Mouse (Mus musculus): ENCODE measurements around the gene E2f2. TPM values are rescaled to one million over a fixed set of nuclear protein-coding genes. Genes with fewer than 3 reads are reported as not detected.

Gene E2f2
- polyA plus RNA-seq, 1 experiment from 2014 or later, result 1.1 TPM

DNA sequence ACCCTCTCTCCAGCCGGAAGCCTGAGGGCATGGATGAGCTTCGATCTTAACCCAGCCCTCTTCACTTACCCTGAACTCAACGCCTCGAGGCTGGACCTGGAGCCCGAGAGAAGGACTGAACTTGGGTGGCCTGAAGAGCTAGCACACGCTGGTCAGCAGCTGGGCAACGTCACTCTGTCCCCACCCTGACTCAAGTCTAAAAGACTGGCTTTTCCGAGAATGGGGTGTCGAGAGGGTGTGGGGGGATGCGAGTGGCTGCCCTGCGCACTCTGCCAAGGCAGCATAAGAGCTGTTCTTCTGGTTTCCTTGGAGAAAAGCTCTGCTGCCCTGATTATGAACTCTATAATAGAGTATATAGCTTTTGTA, 27.3 kb upstream of the E2f2 start:
- ChIA-PET CTCF (no interaction called here), POLR2A (interaction anchor here (1.0 to 1.9 kb wide), 5 partner anchors 32 to 92 kb away, joined by 3 to 7 read pairs (median 5); partner anchors contain the start of gene Rpl11)
- TF ChIP-seq CTCF (IDR thresholded peaks at IDR 0.05), result no peak
- no peak for ATAC-seq
- no peak for DNase-seq (ENCODE audit: low read depth, low spot score)
- H3K27me3 ChIP-seq, result no peaks in the 10 kb centered on the region
- in situ Hi-C loops (cut with MboI; ENCODE audit: low pct_unique_long_range_greater_than_20kb), result loop anchor here (5.0 kb wide), 2 partner anchors 38 to 73 kb away; no protein-coding TSS in a partner anchor

GRCm38 (mm10) chr4:136145362-136145885, 26.8 kb upstream of the E2f2 start:
- ATAC-seq, result no peak
- CTCF ChIA-PET, result no interaction called here
- POLR2A ChIA-PET, result interaction anchor here (1.0 to 1.9 kb wide), 5 partner anchors 32 to 92 kb away, joined by 3 to 7 read pairs (median 5); partner anchors contain the start of gene Rpl11
- DNase-seq (ENCODE audit: low read depth, low spot score), result no peak
- no peaks in the 10 kb centered on the region for H3K27me3 ChIP-seq
- in situ Hi-C loops (cut with MboI; ENCODE audit: low pct_unique_long_range_greater_than_20kb), result no loop called here
- TF ChIP-seq CTCF (IDR thresholded peaks at IDR 0.05), result no peak

DNA sequence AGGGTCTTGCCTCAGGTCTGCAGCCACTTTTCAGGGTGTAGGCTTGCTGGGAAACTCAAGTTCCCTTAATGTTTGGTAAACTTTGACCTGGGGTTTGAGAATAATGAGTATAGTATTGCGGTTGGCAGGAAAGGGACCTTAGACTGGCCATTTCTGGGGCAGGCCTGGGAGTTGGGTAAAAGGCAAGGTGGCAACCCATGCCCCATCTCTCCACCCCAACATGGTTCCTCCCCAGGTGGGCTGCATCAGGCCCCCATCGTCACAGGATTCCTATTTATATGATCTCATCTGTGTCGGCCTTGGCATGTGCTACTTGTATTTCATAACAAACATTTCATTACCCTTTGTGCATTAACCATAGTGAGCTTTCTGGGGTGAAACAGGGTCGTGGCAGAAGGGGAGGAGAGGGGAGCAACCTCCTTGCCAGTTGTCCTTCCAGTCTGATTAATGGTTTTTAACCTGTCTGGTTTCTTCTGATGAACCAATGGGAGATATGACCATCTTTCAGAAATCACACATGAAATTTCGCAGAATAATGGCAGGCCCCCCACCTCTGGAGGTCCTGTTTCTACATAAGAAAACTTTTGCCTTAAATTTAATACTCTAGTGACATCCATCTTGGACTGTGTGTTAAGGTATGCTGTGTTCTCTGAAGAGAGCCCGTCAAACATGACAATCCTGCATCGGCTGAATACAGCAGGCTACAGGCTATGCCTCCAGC, 26.0 kb upstream of the E2f2 start:
- ChIA-PET POLR2A (interaction anchor here (1.1 to 1.3 kb wide), 3 partner anchors 8 to 93 kb away, joined by 3 to 5 read pairs (median 3); partner anchors contain the start of gene Rpl11), CTCF (no interaction called here)
- ATAC-seq (peak; percentile 19), DNase-seq (ENCODE audit: low read depth, low spot score) (no peak)
- TF ChIP-seq CTCF (IDR thresholded peaks at IDR 0.05), result no peak
- no peaks in the 10 kb centered on the region for H3K27me3 ChIP-seq
- in situ Hi-C loops (cut with MboI; ENCODE audit: low pct_unique_long_range_greater_than_20kb), result no loop called here

DNA sequence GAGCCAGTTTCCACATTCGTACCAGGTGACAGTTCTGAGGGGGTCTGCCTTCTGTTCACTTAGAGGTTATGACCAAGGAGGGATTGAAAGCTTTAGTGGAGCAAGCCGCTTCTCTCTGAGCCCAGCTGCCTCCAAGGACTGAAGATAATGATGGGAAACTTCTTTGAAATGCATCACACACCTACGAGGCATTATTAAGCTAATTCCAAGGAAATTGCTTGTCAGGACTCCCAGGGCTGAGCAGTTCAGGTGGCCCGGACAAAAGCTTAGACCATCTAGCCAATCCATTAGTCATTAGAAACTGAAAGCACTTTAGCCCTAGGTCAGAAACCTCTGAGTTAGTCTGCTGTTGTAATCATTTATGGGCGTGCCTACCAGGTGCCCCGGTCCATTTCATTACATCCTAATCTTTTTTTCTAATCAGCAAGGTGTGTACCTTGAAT, 25.5 kb upstream of the E2f2 start:
- ATAC-seq, result peak; percentile 15
- TF ChIP-seq CTCF (IDR thresholded peaks at IDR 0.05), result no peak
- H3K27me3 ChIP-seq, result no peaks in the 10 kb centered on the region
- CTCF ChIA-PET, result no interaction called here
- POLR2A ChIA-PET, result interaction anchor here (1.2 kb wide), 1 partner anchor 9 kb away, joined by 3 read pairs; no protein-coding TSS in a partner anchor
- no peak for DNase-seq (ENCODE audit: low read depth, low spot score)
- in situ Hi-C loops (cut with MboI; ENCODE audit: low pct_unique_long_range_greater_than_20kb), result no loop called here

- no peaks in the 10 kb centered on the region for H3K27me3 ChIP-seq
- no peak for TF ChIP-seq CTCF (IDR thresholded peaks at IDR 0.05)
- in situ Hi-C loops (cut with MboI; ENCODE audit: low pct_unique_long_range_greater_than_20kb), result no loop called here
- ATAC-seq (peak; percentile 38), DNase-seq (ENCODE audit: low read depth, low spot score) (no peak)
- POLR2A ChIA-PET, result no interaction called here
- CTCF ChIA-PET, result interaction anchor here (0.9 kb wide), 1 partner anchor 78 kb away, joined by 3 read pairs; no protein-coding TSS in a partner anchor
These were observed 24.6 kb upstream of the E2f2 start for GRCm38 (mm10) chr4:136147436-136148135.

DNA sequence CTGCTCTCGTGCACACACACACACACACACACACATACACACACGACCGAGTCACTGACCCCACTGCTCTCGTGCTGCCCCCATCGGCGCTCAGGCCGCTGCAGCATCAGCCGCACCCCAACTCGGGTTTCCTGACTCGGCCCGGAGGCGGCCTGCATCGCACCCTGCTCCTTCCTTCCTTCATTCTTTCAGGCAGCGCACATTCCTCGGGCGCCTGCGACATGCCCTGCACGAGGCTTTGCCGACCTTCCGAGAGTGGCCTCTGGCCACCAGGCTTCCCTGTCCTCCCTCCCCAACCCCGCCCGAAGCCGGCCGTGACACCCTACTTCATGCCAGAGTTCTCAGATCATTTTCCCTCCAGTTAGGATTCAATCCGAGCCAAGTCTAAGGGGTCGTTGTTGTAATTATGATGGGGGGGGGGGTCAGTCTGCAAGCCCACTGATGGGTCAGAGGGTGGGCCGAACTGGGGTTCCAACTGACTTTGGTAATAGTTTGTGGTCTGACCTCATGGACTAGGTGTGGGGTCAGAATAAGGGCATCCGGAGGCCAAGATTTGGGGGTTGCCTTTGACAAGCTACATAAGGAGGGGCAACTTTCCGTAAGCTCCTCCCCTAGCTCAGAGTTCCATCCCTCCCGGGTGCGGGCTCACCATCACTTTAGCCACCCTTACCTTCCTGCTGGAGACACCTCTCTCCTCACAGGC, 23.7 kb upstream of the E2f2 start:
- TF ChIP-seq CTCF (IDR thresholded peaks at IDR 0.05), result no peak
- ATAC-seq (no peak), DNase-seq (ENCODE audit: low read depth, low spot score) (no peak)
- ChIA-PET POLR2A (no interaction called here), CTCF (interaction anchor here (0.6 to 1.2 kb wide), 3 partner anchors 78 to 92 kb away, joined by 3 to 4 read pairs (median 3); no protein-coding TSS in a partner anchor)
- no peaks in the 10 kb centered on the region for H3K27me3 ChIP-seq
- in situ Hi-C loops (cut with MboI; ENCODE audit: low pct_unique_long_range_greater_than_20kb), result no loop called here

DNA sequence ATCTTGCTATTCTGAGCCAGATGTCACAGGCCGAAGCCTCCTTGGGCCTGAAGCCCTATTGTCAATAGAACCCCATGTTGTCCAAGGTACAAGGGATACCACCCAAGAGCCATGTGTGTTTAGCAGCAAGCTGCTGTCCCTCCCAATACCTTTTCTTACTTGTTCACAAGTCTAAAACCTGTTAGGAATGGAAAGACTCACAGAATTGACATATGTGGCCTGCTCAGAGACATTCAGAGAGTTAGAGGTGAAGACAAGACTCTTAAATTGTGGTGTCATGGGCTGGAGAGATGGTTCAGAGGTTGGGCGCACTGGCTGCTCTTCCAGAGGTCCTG, 23.2 kb upstream of the E2f2 start:
- no peak for TF ChIP-seq CTCF (IDR thresholded peaks at IDR 0.05)
- DNase-seq (ENCODE audit: low read depth, low spot score) (no peak), ATAC-seq (no peak)
- in situ Hi-C loops (cut with MboI; ENCODE audit: low pct_unique_long_range_greater_than_20kb), result no loop called here
- CTCF ChIA-PET, result interaction anchor here (1.2 kb wide), 1 partner anchor 83 kb away, joined by 3 read pairs; no protein-coding TSS in a partner anchor
- POLR2A ChIA-PET, result no interaction called here
- no peaks in the 10 kb centered on the region for H3K27me3 ChIP-seq

GRCm38 (mm10) chr4:136149734-136150133, 22.5 kb upstream of the E2f2 start:
- no peak for DNase-seq (ENCODE audit: low read depth, low spot score)
- no peak for ATAC-seq
- no peaks in the 10 kb centered on the region for H3K27me3 ChIP-seq
- POLR2A ChIA-PET, result no interaction called here
- CTCF ChIA-PET, result interaction anchor here (0.8 to 1.1 kb wide), 2 partner anchors 10 to 71 kb away, joined by 4 to 6 read pairs; no protein-coding TSS in a partner anchor
- no peak for TF ChIP-seq CTCF (IDR thresholded peaks at IDR 0.05)
- in situ Hi-C loops (cut with MboI; ENCODE audit: low pct_unique_long_range_greater_than_20kb), result loop anchor here (10.0 to 25.0 kb wide), 2 partner anchors 205 to 337 kb away; partner anchors contain the start of gene Hmgcl

DNA sequence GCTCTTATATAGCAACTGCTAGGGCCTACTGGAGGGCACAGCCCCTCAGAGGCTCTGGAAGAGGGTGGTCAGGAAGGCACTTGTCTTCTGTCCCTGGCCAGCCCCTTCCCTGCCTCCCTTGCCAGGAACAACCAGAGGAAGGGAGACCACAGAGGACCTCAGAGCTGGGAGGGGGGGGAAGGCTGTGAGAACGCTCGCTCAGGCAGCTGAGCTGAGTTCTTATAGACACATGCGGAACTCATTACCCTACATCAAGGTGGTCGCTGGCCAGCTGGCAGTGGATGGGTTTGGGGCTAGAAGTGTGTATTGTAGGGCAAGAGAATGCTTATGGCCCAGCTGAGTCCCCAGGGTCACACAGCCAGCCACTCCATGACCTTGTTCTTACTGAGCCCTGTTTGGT, 21.6 kb upstream of the E2f2 start:
- DNase-seq (ENCODE audit: low read depth, low spot score) (no peak), ATAC-seq (no peak)
- ChIA-PET CTCF (interaction anchor here (0.8 kb wide), 1 partner anchor 72 kb away, joined by 4 read pairs; no protein-coding TSS in a partner anchor), POLR2A (no interaction called here)
- no peak for TF ChIP-seq CTCF (IDR thresholded peaks at IDR 0.05)
- H3K27me3 ChIP-seq, result no peaks in the 10 kb centered on the region
- in situ Hi-C loops (cut with MboI; ENCODE audit: low pct_unique_long_range_greater_than_20kb), result loop anchor here (10.0 to 25.0 kb wide), 2 partner anchors 206 to 338 kb away; partner anchors contain the start of gene Hmgcl

DNA sequence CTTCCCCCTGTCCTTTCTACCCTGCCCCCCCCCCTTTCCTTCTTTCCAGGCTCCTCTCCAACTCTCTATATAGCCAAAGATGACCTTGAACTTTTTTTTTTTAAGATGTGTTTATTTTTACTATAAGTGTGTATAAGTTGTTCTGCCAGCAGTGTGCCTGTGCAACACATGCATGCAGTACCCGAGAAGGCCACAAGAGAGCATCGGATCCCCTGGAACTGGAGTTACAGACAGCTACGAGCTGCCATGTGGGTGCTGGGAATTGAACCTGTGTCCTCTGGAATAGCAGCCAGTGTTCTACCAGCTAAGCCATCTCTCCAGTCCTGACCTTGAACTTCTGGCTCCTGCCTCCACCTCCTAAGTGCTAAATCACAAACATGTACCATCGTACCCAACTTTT, 19.4 kb upstream of the E2f2 start:
- no peak for TF ChIP-seq CTCF (IDR thresholded peaks at IDR 0.05)
- no peaks in the 10 kb centered on the region for H3K27me3 ChIP-seq
- CTCF ChIA-PET, result no interaction called here
- POLR2A ChIA-PET, result no interaction called here
- ATAC-seq (no peak), DNase-seq (ENCODE audit: low read depth, low spot score) (no peak)
- in situ Hi-C loops (cut with MboI; ENCODE audit: low pct_unique_long_range_greater_than_20kb), result loop anchor here (10.0 to 25.0 kb wide), 2 partner anchors 208 to 341 kb away; partner anchors contain the start of gene Hmgcl
